Mouse (Mus musculus) CH12.LX (cell line): ENCODE data around the gene Olfr573-ps1. TPM values are rescaled to one million over a fixed set of nuclear protein-coding genes. Genes with fewer than 3 reads are reported as not detected.

ENCODE experiments used
- DNase-seq: peaks from one replicate; pipeline ENCODE4 v3.0.0-alpha.2; 2013; ENCODE audit errors: extremely low read depth
- H3K27ac ChIP-seq: 2 replicates; pipeline ENCODE4 v1.5.1; 2012; ENCODE audit warnings: low read depth, mild to moderate bottlenecking, control low read depth, moderate library complexity; ENCODE audit not compliant: insufficient read depth
- H3K27me3 ChIP-seq: replicated peaks from 2 replicates; pipeline ENCODE3; 2012; ENCODE audit warnings: inconsistent platforms
- H3K36me3 ChIP-seq, 2 experiments: replicated peaks in 1 of 2; 2 replicates each; pipeline versions ENCODE3 to v1.6.1; 2012; ENCODE audit warnings: inconsistent platforms in 1 of 2, low read length in 1 of 2, mild to moderate bottlenecking in 1 of 2, mixed read lengths in 1 of 2, moderate library complexity in 1 of 2; ENCODE audit not compliant: control insufficient read depth in 1 of 2, insufficient read depth in 1 of 2
- H3K4me1 ChIP-seq, 2 experiments: 2 replicates each; pipeline ENCODE4 v1.6.1; 2012; ENCODE audit warnings: inconsistent platforms in 1 of 2, moderate library complexity in 1 of 2; ENCODE audit not compliant: insufficient read depth in 2 of 2, control insufficient read depth in 1 of 2
- H3K4me2 ChIP-seq: 2 replicates; pipeline ENCODE4 v1.6.1; 2012; ENCODE audit warnings: low read depth, mild to moderate bottlenecking, control low read depth; ENCODE audit not compliant: poor library complexity, insufficient read depth, severe bottlenecking
- H3K4me3 ChIP-seq, 3 experiments: fragments of 150-350 bp in 1 of 3; sonication (generic) in 1 of 3; replicated peaks in 1 of 3; 2 replicates each; pipeline versions ENCODE3 to v1.5.1; 2011 to 2012; ENCODE audit warnings: low read depth in 2 of 3, low read length in 2 of 3, mild to moderate bottlenecking in 2 of 3, moderate library complexity in 2 of 3, control low read depth in 1 of 3, improper control_type of control experiment in 1 of 3, inconsistent platforms in 1 of 3, mixed read lengths in 1 of 3; ENCODE audit not compliant: poor library complexity in 1 of 3
- H3K79me2 ChIP-seq: replicated peaks from 2 replicates; pipeline ENCODE4 v1.6.1; 2012; ENCODE audit warnings: mild to moderate bottlenecking, moderate library complexity; ENCODE audit not compliant: control insufficient read depth, poor library complexity, insufficient read depth, severe bottlenecking; ENCODE audit errors: extremely low read depth
- H3K9ac ChIP-seq: 2 replicates; pipeline ENCODE4 v1.6.1; 2012; ENCODE audit warnings: low read depth, mild to moderate bottlenecking, control low read depth, moderate library complexity; ENCODE audit not compliant: insufficient read depth
- H3K9me3 ChIP-seq: replicated peaks from 2 replicates; pipeline ENCODE3; 2012; ENCODE audit warnings: low read length, inconsistent platforms, mixed read lengths
- CHD1 ChIP-seq: IDR thresholded peaks from 2 replicates; pipeline ENCODE4 v1.6.1; 2012; ENCODE audit warnings: low read depth, low read length, improper control_type of control experiment, inconsistent platforms
- CTCF ChIP-seq, 2 experiments: IDR thresholded peaks in 1 of 2; conservative IDR thresholded peaks in 1 of 2; 2 replicates each; pipeline ENCODE4 v1.5.1; 2011 to 2012; ENCODE audit warnings: low read depth in 2 of 2, low read length in 2 of 2, improper control_type of control experiment in 1 of 2, inconsistent platforms in 1 of 2, mild to moderate bottlenecking in 1 of 2, moderate library complexity in 1 of 2
- E2F4 ChIP-seq: IDR thresholded peaks from 2 replicates; pipeline ENCODE4 v1.6.1; 2011; ENCODE audit warnings: low read depth, low read length, improper control_type of control experiment; ENCODE audit not compliant: insufficient replicate concordance
- ELF1 ChIP-seq: IDR thresholded peaks from 2 replicates; pipeline ENCODE4 v1.6.1; 2014; ENCODE audit warnings: low read depth, mild to moderate bottlenecking, inconsistent platforms, low read length, improper control_type of control experiment
- EP300 ChIP-seq: IDR thresholded peaks from 2 replicates; pipeline ENCODE4 v1.6.1; 2011; ENCODE audit warnings: low read length, improper control_type of control experiment
- ETS1 ChIP-seq: conservative IDR thresholded peaks from 2 replicates; pipeline ENCODE4 v1.6.1; 2012; ENCODE audit warnings: low read depth, mild to moderate bottlenecking, inconsistent platforms, low read length, improper control_type of control experiment, moderate library complexity
- GABPA ChIP-seq: IDR thresholded peaks from 2 replicates; pipeline ENCODE4 v1.6.1; 2012; ENCODE audit warnings: low read depth, low read length, improper control_type of control experiment, inconsistent platforms; ENCODE audit not compliant: insufficient replicate concordance
- HCFC1 ChIP-seq: IDR thresholded peaks from 2 replicates; pipeline ENCODE4 v1.6.1; 2012; ENCODE audit warnings: low read depth, mild to moderate bottlenecking, inconsistent platforms, low read length, improper control_type of control experiment
- IRF4 ChIP-seq: IDR thresholded peaks from 2 replicates; pipeline ENCODE4 v1.6.1; 2014; ENCODE audit warnings: low read depth, mild to moderate bottlenecking, inconsistent platforms, low read length, improper control_type of control experiment
- JUN ChIP-seq: IDR thresholded peaks from 2 replicates; pipeline ENCODE4 v1.6.1; 2011; ENCODE audit warnings: low read depth, mild to moderate bottlenecking, low read length, improper control_type of control experiment, moderate library complexity; ENCODE audit not compliant: insufficient read depth
- KAT2A ChIP-seq: IDR thresholded peaks from 2 replicates; pipeline ENCODE4 v1.6.1; 2012; ENCODE audit warnings: low read length, improper control_type of control experiment, inconsistent platforms; ENCODE audit not compliant: insufficient replicate concordance
- MAFK ChIP-seq: IDR thresholded peaks from 2 replicates; pipeline ENCODE4 v1.6.1; 2011; ENCODE audit warnings: low read length, improper control_type of control experiment; ENCODE audit not compliant: insufficient replicate concordance
- MAX ChIP-seq: IDR thresholded peaks from 2 replicates; pipeline ENCODE4 v1.6.1; 2011; ENCODE audit warnings: low read length, improper control_type of control experiment
- MAZ ChIP-seq: IDR thresholded peaks from 2 replicates; pipeline ENCODE4 v1.6.1; 2012; ENCODE audit warnings: low read depth, mild to moderate bottlenecking, inconsistent platforms, low read length, improper control_type of control experiment, moderate library complexity
- MXI1 ChIP-seq: IDR thresholded peaks from 2 replicates; pipeline ENCODE4 v1.6.1; 2011; ENCODE audit warnings: mild to moderate bottlenecking, low read depth, low read length, improper control_type of control experiment
- PAX5 ChIP-seq: IDR thresholded peaks from 2 replicates; pipeline ENCODE4 v1.6.1; 2012; ENCODE audit warnings: low read length, inconsistent platforms, mixed read lengths
- POLR2A ChIP-seq: IDR thresholded peaks from 2 replicates; pipeline ENCODE4 v1.6.1; 2011; ENCODE audit warnings: low read depth, mild to moderate bottlenecking, improper control_type of control experiment, low read length
- POLR2AphosphoS2 ChIP-seq: IDR thresholded peaks from 2 replicates; pipeline ENCODE4 v1.6.1; 2011; ENCODE audit warnings: low read depth, low read length, improper control_type of control experiment
- RAD21 ChIP-seq: IDR thresholded peaks from 2 replicates; pipeline ENCODE4 v1.6.1; 2011; ENCODE audit warnings: low read depth, mild to moderate bottlenecking, low read length, improper control_type of control experiment, moderate library complexity
- RCOR1 ChIP-seq: conservative IDR thresholded peaks from 2 replicates; pipeline ENCODE4 v1.6.1; 2012; ENCODE audit warnings: low read depth, mild to moderate bottlenecking, inconsistent platforms, low read length, improper control_type of control experiment
- SIN3A ChIP-seq: IDR thresholded peaks from 2 replicates; pipeline ENCODE4 v1.6.1; 2012; ENCODE audit warnings: low read length, improper control_type of control experiment, inconsistent platforms
- SMC3 ChIP-seq: IDR thresholded peaks from 2 replicates; pipeline ENCODE4 v1.6.1; 2011; ENCODE audit warnings: low read depth, low read length, improper control_type of control experiment
- TBP ChIP-seq: conservative IDR thresholded peaks from 2 replicates; pipeline ENCODE4 v1.6.1; 2011; ENCODE audit warnings: low read depth, low read length, improper control_type of control experiment
- TCF12 ChIP-seq: IDR thresholded peaks from 2 replicates; pipeline ENCODE4 v1.6.1; 2014; ENCODE audit warnings: low read depth, mild to moderate bottlenecking, inconsistent platforms, low read length, improper control_type of control experiment
- UBTF ChIP-seq: IDR thresholded peaks from 2 replicates; pipeline ENCODE4 v1.6.1; 2012; ENCODE audit warnings: low read depth, mild to moderate bottlenecking, inconsistent platforms, low read length, improper control_type of control experiment, moderate library complexity
- USF1 ChIP-seq: IDR thresholded peaks from 2 replicates; pipeline ENCODE4 v1.6.1; 2014; ENCODE audit warnings: low read depth, mild to moderate bottlenecking, inconsistent platforms, low read length, improper control_type of control experiment
- USF2 ChIP-seq: conservative IDR thresholded peaks from 2 replicates; pipeline ENCODE4 v1.6.1; 2011; ENCODE audit warnings: low read depth, low read length, improper control_type of control experiment
- ZC3H11A ChIP-seq: IDR thresholded peaks from 2 replicates; pipeline ENCODE4 v1.6.1; 2012; ENCODE audit warnings: low read depth, mild to moderate bottlenecking, inconsistent platforms, low read length, improper control_type of control experiment
- ZKSCAN1 ChIP-seq: IDR thresholded peaks from 2 replicates; pipeline ENCODE4 v1.6.1; 2012; ENCODE audit warnings: low read depth, inconsistent platforms, low read length, improper control_type of control experiment, borderline replicate concordance
- ZMIZ1 ChIP-seq: IDR thresholded peaks from 2 replicates; pipeline ENCODE4 v1.6.1; 2012; ENCODE audit warnings: low read depth, mild to moderate bottlenecking, inconsistent platforms, low read length, improper control_type of control experiment
- ZNF384 ChIP-seq: IDR thresholded peaks from 2 replicates; pipeline ENCODE4 v1.6.1; 2012; ENCODE audit warnings: low read depth, low read length, improper control_type of control experiment, inconsistent platforms
- dilution Hi-C: fragments of 300-500 bp; cut with MboI; formaldehyde crosslinking; loops from 2 replicates; pipeline ENCODE4 v1.14.3; 2020; ENCODE audit warnings: low sequenced_read_pairs; ENCODE audit not compliant: extremely low pct_unique_long_range_greater_than_20kb, extremely low pct_ligation_motif_present
- in situ Hi-C: fragments of 300-500 bp; cut with MboI; formaldehyde crosslinking; loops from 3 replicates; pipeline ENCODE4 v1.14.3; 2019; ENCODE audit warnings: low sequenced_read_pairs, low pct_ligation_motif_present, low pct_unique_long_range_greater_than_20kb, mixed read lengths
- polyA plus RNA-seq: library from polyadenylated mRNA; unstranded; fragments of >175 nt; gene quantifications from 2 replicates; pipeline ENCODE4 v1.2.1, GENCODE M21; 2012; ENCODE audit warnings: low read depth; ENCODE audit not compliant: insufficient read length
- total RNA-seq, 2 experiments: library from RNA; depleted of rRNA; stranded (reverse); fragments of 300-350 nt in 1 of 2; fragments of >200 nt in 1 of 2; gene quantifications; 2 replicates each; pipeline ENCODE4 v1.2.3; 2012 to 2014

The Olfr573-ps1 gene
- total and polyA plus RNA-seq, 3 experiments, result not detected

DNA sequence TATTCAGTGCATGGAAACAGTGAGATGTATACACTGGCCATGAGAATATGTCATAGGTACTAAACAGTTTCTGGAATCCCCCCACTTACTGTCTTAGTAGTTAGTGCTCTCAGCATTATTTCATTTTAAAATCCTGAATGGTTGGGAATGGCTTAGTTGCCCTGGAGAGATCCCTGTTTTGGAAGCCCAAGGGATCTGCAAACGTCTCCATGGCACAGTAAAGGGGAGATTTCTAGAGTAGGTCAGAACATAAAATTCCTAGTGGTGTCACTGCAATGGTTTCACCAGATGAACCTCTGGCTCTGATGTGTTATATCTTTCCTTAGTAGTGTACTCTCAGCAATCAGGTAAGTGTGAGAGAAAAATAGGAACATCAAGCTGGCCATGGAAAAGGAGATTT is 18.3 kb downstream of the Olfr573-ps1 start, which contains the start of gene Olfr572:
Gene Olfr572 (plus strand): TSS at position 301 of the 400 bp plus-strand sequence.
- Histone ChIP-seq H3K27ac (no peak within 1 kb of the TSS), H3K4me1 (no peaks in the 10 kb centered on the region), H3K36me3 (no peaks in the 10 kb centered on the region), H3K79me2 (no peaks in the 10 kb centered on the region), H3K9me3 (no peaks in the 10 kb centered on the region), H3K27me3 (no peaks in the 10 kb centered on the region), H3K4me3 (no peak within 1 kb of the TSS), H3K9ac (no peak within 1 kb of the TSS), H3K4me2 (no peak within 1 kb of the TSS)
- dilution Hi-C loops, result no loop called here
- DNase-seq, result no peak
- in situ Hi-C loops, result no loop called here
- TF ChIP-seq MAX (no peak), SIN3A (no peak), HCFC1 (no peak), ZNF384 (no peak), TCF12 (no peak), CHD1 (no peak), ETS1 (no peak), USF2 (no peak), PAX5 (no peak), POLR2A (no peak), ZMIZ1 (no peak)

DNA sequence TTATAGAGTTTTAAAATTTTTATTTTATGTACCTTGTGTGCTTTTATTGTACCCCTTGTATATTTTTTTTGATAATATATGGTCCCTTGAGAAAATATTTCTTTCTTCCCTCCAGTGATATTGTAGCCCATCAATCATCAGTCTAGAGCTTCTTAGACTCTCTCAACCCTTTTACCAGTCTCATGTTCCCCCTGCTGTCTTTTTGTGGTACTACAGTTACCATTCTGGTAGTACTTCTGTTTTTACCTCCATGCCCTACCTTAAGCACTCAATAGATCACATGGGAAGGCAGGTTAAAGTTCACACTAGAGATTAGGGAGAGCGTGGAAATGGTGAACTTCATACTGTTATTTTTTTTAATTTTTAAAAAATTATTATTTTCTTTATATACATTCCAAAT is 22.7 kb downstream of the Olfr573-ps1 start:
- in situ Hi-C loops (loop anchor here (10.0 kb wide), 2 partner anchors 255 to 415 kb away; partner anchors contain the start of gene Olfr556), dilution Hi-C loops (no loop called here)
- Histone ChIP-seq H3K9ac (no peak overlapping the region), H3K27ac (no peak overlapping the region), H3K79me2 (no peaks in the 10 kb centered on the region), H3K27me3 (no peaks in the 10 kb centered on the region), H3K4me3 (no peak overlapping the region), H3K4me1 (no peaks in the 10 kb centered on the region), H3K4me2 (no peak overlapping the region), H3K36me3 (no peaks in the 10 kb centered on the region), H3K9me3 (no peaks in the 10 kb centered on the region)
- no peak for TF ChIP-seq USF1
- no peak for TF ChIP-seq TBP
- TF ChIP-seq ZMIZ1, result no peak
- TF ChIP-seq MAX, result no peak
- TF ChIP-seq POLR2AphosphoS2, result no peak
- TF ChIP-seq MAZ, result no peak
- TF ChIP-seq IRF4, result no peak
- TF ChIP-seq USF2, result no peak
- no peak for TF ChIP-seq GABPA
- no peak for TF ChIP-seq TCF12
- TF ChIP-seq ZC3H11A, result peak; percentile 27; the same call in 1 of the 2 replicates
- TF ChIP-seq E2F4, result no peak
- TF ChIP-seq MXI1, result no peak
- peak; percentile 84 for TF ChIP-seq SMC3
- TF ChIP-seq CHD1, result no peak
- no peak for TF ChIP-seq ETS1
- TF ChIP-seq CTCF (conservative IDR thresholded peaks at IDR 0.05 in 1 of 2, IDR thresholded peaks at IDR 0.05 in 1 of 2; ENCODE audit: low read depth in 2 of 2, low read length in 2 of 2), result peak; percentile 45 to 89
- TF ChIP-seq UBTF, result no peak
- TF ChIP-seq HCFC1, result no peak
- TF ChIP-seq RAD21, result peak; percentile 87
- TF ChIP-seq ELF1, result no peak
- TF ChIP-seq ZKSCAN1, result no peak
- TF ChIP-seq PAX5, result no peak
- TF ChIP-seq RCOR1, result no peak
- TF ChIP-seq EP300, result no peak
- no peak for TF ChIP-seq MAFK
- no peak for TF ChIP-seq KAT2A
- TF ChIP-seq JUN, result no peak
- DNase-seq, result peak; percentile 74
